Mouse (Mus musculus) limb, embryonic 11.5 days (tissue): ENCODE measurements around the gene Gm4969. TPM values are rescaled to one million over a fixed set of nuclear protein-coding genes. Genes with fewer than 3 reads are reported as not detected.

Experiments
- ATAC-seq: fragments of 200-750 bp; cut with Nextera tagmentation; 2 replicates; pipeline ENCODE4 v1.8.0; 2017; ENCODE audit warnings: low read depth; ENCODE audit not compliant: insufficient number of reproducible peaks, low FRiP score, low TSS enrichment
- DNase-seq: peaks from one replicate; pipeline ENCODE4 v3.0.0-alpha.2; 2015; ENCODE audit warnings: low spot score
- H3K27ac ChIP-seq: fragments of 300-500 bp; sonication (generic); replicated peaks from 2 replicates; pipeline ENCODE4 v1.5.1; 2014; ENCODE audit warnings: low read depth, mild to moderate bottlenecking, low read length
- H3K27me3 ChIP-seq: fragments of 300-500 bp; sonication (generic); 2 replicates; pipeline ENCODE4 v1.6.1; 2014; ENCODE audit warnings: mild to moderate bottlenecking, low read length, mixed read lengths; ENCODE audit not compliant: control insufficient read depth, insufficient read depth
- H3K36me3 ChIP-seq: fragments of 300-500 bp; sonication (generic); 2 replicates; pipeline ENCODE4 v1.6.1; 2014; ENCODE audit warnings: mild to moderate bottlenecking, low read length, moderate library complexity, mixed read lengths; ENCODE audit not compliant: control insufficient read depth, insufficient read depth
- H3K4me1 ChIP-seq: fragments of 300-500 bp; sonication (generic); 2 replicates; pipeline ENCODE4 v1.6.1; 2014; ENCODE audit warnings: low read length, mixed read lengths; ENCODE audit not compliant: control insufficient read depth, insufficient read depth
- H3K4me2 ChIP-seq: fragments of 300-500 bp; sonication (generic); 2 replicates; pipeline ENCODE4 v1.6.1; 2014; ENCODE audit warnings: low read depth, mild to moderate bottlenecking, moderate library complexity; ENCODE audit not compliant: severe bottlenecking
- H3K4me3 ChIP-seq: fragments of 300-500 bp; sonication (generic); 2 replicates; pipeline ENCODE4 v1.5.1; 2014; ENCODE audit warnings: low read depth, low read length
- H3K9ac ChIP-seq: fragments of 300-500 bp; sonication (generic); 2 replicates; pipeline ENCODE4 v1.6.1; 2014; ENCODE audit warnings: mild to moderate bottlenecking, low read length
- H3K9me3 ChIP-seq: fragments of 300-500 bp; sonication (generic); 2 replicates; pipeline ENCODE4 v1.6.1; 2016; ENCODE audit warnings: low read length; ENCODE audit not compliant: control insufficient read depth
- WGBS: fragments of 180-500 bp; shearing (Covaris S2); extraction: QIAGEN DNeasy Blood & Tissue Kit; methylation state at CpG from one replicate; pipeline ENCODE4 v1.1.7; 2014; 5-methylcytosine and 5-hydroxymethylcytosine counted together
- polyA plus RNA-seq: library from polyadenylated mRNA; unstranded; fragments of >200 nt; fragmentation: Nextera tagmentation; extraction: Ambion mirVana; gene quantifications from 2 replicates; pipeline ENCODE4 v1.2.1, GENCODE M21; 2014

The Gm4969 gene
- polyA plus RNA-seq, 1 experiment from 2014 or later: 2.0 TPM

DNA sequence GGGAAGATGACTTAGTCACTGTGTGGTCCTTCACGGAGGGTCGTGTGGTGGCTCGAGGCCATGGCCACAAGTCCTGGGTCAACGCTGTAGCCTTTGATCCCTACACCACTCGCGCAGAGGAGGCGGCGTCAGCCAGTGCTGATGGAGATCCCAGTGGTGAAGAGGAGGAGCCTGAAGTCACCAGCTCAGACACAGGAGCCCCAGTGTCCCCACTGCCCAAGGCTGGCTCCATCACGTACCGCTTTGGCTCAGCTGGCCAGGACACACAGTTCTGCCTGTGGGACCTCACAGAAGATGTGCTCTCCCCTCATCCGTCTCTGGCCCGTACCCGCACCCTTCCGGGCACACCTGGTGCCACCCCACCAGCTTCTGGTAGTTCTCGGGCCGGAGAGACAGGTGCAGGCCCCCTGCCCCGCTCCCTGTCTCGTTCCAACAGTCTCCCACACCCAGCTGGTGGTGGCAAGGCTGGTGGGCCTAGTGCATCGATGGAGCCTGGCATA is 37.7 kb downstream of the Gm4969 start:
- no peak for ATAC-seq
- no peaks in the 10 kb centered on the region for H3K9me3 ChIP-seq
- H3K4me1 ChIP-seq: peaks cover 28% of the 10 kb centered on the region
- no peak overlapping the region for H3K9ac ChIP-seq
- no peak overlapping the region for H3K4me2 ChIP-seq
- no peak overlapping the region for H3K4me3 ChIP-seq
- no peak for DNase-seq
- no peaks in the 10 kb centered on the region for H3K27me3 ChIP-seq
- H3K36me3 ChIP-seq: peaks cover 42% of the 10 kb centered on the region
- no peak overlapping the region for H3K27ac ChIP-seq
- 88% methylated on average over 19 of the region's 19 CpGs for WGBS

GRCm38 (mm10) chr7:19078732-19079131 is 39.4 kb downstream of the Gm4969 start:
- Histone ChIP-seq H3K4me2 (no peak overlapping the region), H3K9me3 (no peaks in the 10 kb centered on the region), H3K9ac (no peak overlapping the region), H3K27me3 (no peaks in the 10 kb centered on the region), H3K4me3 (no peak overlapping the region), H3K36me3 (peaks cover 42% of the 10 kb centered on the region), H3K4me1 (peaks cover 20% of the 10 kb centered on the region), H3K27ac (no peak overlapping the region)
- 85% methylated on average over 3 of the region's 3 CpGs for WGBS
- ATAC-seq (no peak), DNase-seq (no peak)

- H3K36me3 ChIP-seq: peaks cover 35% of the 10 kb centered on the region
- H3K9me3 ChIP-seq: no peaks in the 10 kb centered on the region
- 84% methylated on average over 14 of the region's 14 CpGs for WGBS
- no peak for ATAC-seq
- H3K27ac ChIP-seq: no peak overlapping the region
- no peak overlapping the region for H3K9ac ChIP-seq
- DNase-seq: no peak
- no peaks in the 10 kb centered on the region for H3K27me3 ChIP-seq
- peaks cover 13% of the 10 kb centered on the region for H3K4me1 ChIP-seq
- peak overlapping the region; percentile 96 for H3K4me2 ChIP-seq
- H3K4me3 ChIP-seq: peak overlapping the region; percentile 85
These were observed 40.4 kb downstream of the Gm4969 start for GRCm38 (mm10) chr7:19077761-19078160.

- peaks cover 13% of the 10 kb centered on the region for H3K4me1 ChIP-seq
- H3K9ac ChIP-seq: peak overlapping the region; percentile 97
- H3K27ac ChIP-seq: peak overlapping the region; percentile 52; the same call in 1 of the 2 replicates
- WGBS: under 1% methylated on average over 22 of the region's 22 CpGs
- no peak for DNase-seq
- peak overlapping the region; percentile 85 for H3K4me3 ChIP-seq
- H3K4me2 ChIP-seq: peak overlapping the region; percentile 96
- H3K9me3 ChIP-seq: no peaks in the 10 kb centered on the region
- peaks cover 26% of the 10 kb centered on the region for H3K36me3 ChIP-seq
- ATAC-seq: peak; percentile 8; the same call in 1 of the 2 replicates
- H3K27me3 ChIP-seq: no peaks in the 10 kb centered on the region
These were observed 41.6 kb downstream of the Gm4969 start for GRCm38 (mm10) chr7:19076586-19076991.

DNA sequence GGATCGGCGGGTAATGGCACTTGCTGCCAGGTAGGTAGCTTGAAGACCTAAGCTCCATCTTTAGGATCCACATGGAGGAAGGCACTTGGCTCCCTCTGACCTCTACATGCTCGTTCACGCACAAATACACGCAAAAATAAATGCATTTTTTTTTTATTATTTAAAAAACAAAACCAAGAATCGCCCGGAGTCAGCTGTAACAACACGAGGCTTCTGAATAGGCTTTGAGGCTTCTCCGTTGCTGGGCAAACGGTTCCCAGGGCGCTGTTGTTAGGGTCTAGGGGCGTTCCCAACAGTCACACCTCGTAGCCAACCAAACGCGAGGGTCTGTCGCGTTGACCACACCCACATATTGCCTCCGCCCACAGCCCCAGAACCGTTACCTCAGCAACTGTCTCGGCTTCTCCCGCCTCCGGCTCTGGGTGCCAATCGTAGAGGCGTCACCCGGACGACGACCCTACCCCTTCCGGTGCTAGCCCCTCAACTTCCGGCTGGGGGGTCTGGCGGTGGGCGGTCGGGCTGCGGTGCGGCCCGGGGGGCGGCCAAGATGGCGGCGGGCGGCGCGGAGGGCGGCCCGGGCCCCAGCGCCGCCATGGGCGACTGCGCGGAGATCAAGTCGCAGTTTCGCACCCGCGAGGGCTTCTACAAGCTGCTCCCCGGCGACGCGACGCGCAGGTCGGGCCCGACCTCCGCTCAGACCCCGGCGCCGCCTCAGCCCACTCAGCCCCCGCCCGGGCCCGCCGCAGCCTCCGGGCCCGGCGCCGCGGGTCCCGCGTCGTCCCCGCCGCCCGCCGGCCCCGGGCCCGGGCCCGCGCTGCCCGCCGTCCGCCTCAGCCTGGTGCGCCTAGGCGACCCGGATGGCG is 42.2 kb downstream of the Gm4969 start, which contains the start of gene Dmwd:
Dmwd (plus strand) TSS at position 505 of the 863 bp plus-strand sequence.
- no peaks in the 10 kb centered on the region for H3K9me3 ChIP-seq
- 2% methylated on average over 58 of the region's 91 CpGs for WGBS
- peaks cover 13% of the 10 kb centered on the region for H3K4me1 ChIP-seq
- H3K4me2 ChIP-seq: peak within 1 kb of the TSS; percentile 96
- ATAC-seq (peak; percentile 99), DNase-seq (peak; percentile 99)
- H3K27me3 ChIP-seq: no peaks in the 10 kb centered on the region
- peak within 1 kb of the TSS; percentile 97 for H3K9ac ChIP-seq
- peaks cover 20% of the 10 kb centered on the region for H3K36me3 ChIP-seq
- H3K27ac ChIP-seq: peak within 1 kb of the TSS; percentile 52; the same call in 1 of the 2 replicates
- H3K4me3 ChIP-seq: peak within 1 kb of the TSS; percentile 85

- Histone ChIP-seq H3K4me1 (peaks cover 13% of the 10 kb centered on the region), H3K4me2 (peak overlapping the region; percentile 35), H3K36me3 (peaks cover 14% of the 10 kb centered on the region), H3K27ac (no peak overlapping the region), H3K27me3 (no peaks in the 10 kb centered on the region), H3K9ac (no peak overlapping the region), H3K4me3 (peak overlapping the region; percentile 85; the same call in 1 of the 2 replicates), H3K9me3 (no peaks in the 10 kb centered on the region)
- 67% methylated on average over 5 of the region's 5 CpGs for WGBS
- ATAC-seq (no peak; the same call in 1 of the 2 replicates), DNase-seq (no peak)
These were observed 42.9 kb downstream of the Gm4969 start for GRCm38 (mm10) chr7:19075231-19075630.

- Histone ChIP-seq H3K27me3 (no peaks in the 10 kb centered on the region), H3K9me3 (no peaks in the 10 kb centered on the region), H3K9ac (no peak overlapping the region), H3K36me3 (peaks cover 8% of the 10 kb centered on the region), H3K4me3 (no peak overlapping the region), H3K4me2 (no peak overlapping the region), H3K4me1 (peaks cover 13% of the 10 kb centered on the region), H3K27ac (no peak overlapping the region)
- no peak for ATAC-seq
- DNase-seq: no peak
- 92% methylated on average over 6 of the region's 6 CpGs for WGBS
These were observed 43.7 kb downstream of the Gm4969 start for GRCm38 (mm10) chr7:19074494-19074893.

DNA sequence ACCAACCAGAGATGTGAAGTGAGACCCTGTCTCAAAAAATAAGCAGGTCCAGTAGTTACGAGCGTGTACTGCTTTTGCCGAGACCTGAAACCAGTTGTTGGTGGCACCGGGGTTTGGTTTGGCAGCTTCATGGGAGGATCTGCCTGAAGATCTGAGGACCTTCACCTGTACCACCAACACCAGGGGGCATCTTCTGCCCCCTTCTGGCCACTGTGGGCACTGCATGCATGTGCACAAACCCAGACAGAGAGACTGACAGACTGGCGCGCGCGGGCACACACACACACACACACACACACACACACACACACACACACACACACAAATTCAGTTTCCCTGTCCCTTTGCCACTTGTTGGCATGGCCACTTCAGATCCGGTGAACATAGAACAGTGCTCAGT is 44.7 kb downstream of the Gm4969 start:
- H3K27ac ChIP-seq: no peak overlapping the region
- H3K4me1 ChIP-seq: peaks cover 13% of the 10 kb centered on the region
- peaks cover 5% of the 10 kb centered on the region; the same call in 1 of the 2 replicates for H3K36me3 ChIP-seq
- 81% methylated on average over 9 of the region's 9 CpGs for WGBS
- H3K4me3 ChIP-seq: no peak overlapping the region
- H3K9ac ChIP-seq: no peak overlapping the region
- H3K27me3 ChIP-seq: no peaks in the 10 kb centered on the region
- DNase-seq: no peak
- no peaks in the 10 kb centered on the region for H3K9me3 ChIP-seq
- no peak for ATAC-seq
- no peak overlapping the region for H3K4me2 ChIP-seq
